Mouse (Mus musculus) forebrain, postnatal 0 days (tissue): Measurements from ENCODE around the gene Abcc8. TPM values are rescaled to one million over a fixed set of nuclear protein-coding genes. Genes with fewer than 3 reads are reported as not detected.

Experiments used
- ATAC-seq: fragments of 200-750 bp; cut with Nextera tagmentation; 2 replicates; pipeline ENCODE4 v1.8.0; 2017; ENCODE audit warnings: mild to moderate bottlenecking, moderate library complexity
- DNase-seq: peaks from one replicate; pipeline ENCODE4 v3.0.0-alpha.2; 2015
- H3K27ac ChIP-seq: fragments of 300-500 bp; sonication (generic); 2 replicates; pipeline ENCODE4 v1.5.1; 2014; ENCODE audit warnings: low read depth, mild to moderate bottlenecking, antibody characterized with exemption, low read length, moderate library complexity, mixed read lengths
- H3K27me3 ChIP-seq: fragments of 300-500 bp; sonication (generic); 2 replicates; pipeline ENCODE4 v1.6.1; 2014; ENCODE audit warnings: mild to moderate bottlenecking, low read length, mixed read lengths; ENCODE audit not compliant: insufficient read depth
- H3K36me3 ChIP-seq: fragments of 300-500 bp; sonication (generic); 2 replicates; pipeline ENCODE4 v1.6.1; 2014; ENCODE audit warnings: mild to moderate bottlenecking, moderate library complexity; ENCODE audit not compliant: insufficient read depth
- H3K4me1 ChIP-seq: fragments of 300-500 bp; sonication (generic); 2 replicates; pipeline ENCODE4 v1.6.1; 2014; ENCODE audit warnings: antibody characterized with exemption; ENCODE audit not compliant: insufficient read depth
- H3K4me2 ChIP-seq: fragments of 300-500 bp; sonication (generic); 2 replicates; pipeline ENCODE4 v1.6.1; 2014; ENCODE audit warnings: low read depth, mild to moderate bottlenecking, moderate library complexity
- H3K4me3 ChIP-seq: fragments of 300-500 bp; sonication (generic); 2 replicates; pipeline ENCODE4 v1.5.1; 2014; ENCODE audit warnings: low read depth, low read length, mixed read lengths
- H3K9ac ChIP-seq: fragments of 300-500 bp; sonication (generic); 2 replicates; pipeline ENCODE4 v1.6.1; 2014; ENCODE audit warnings: mild to moderate bottlenecking
- H3K9me3 ChIP-seq: fragments of 300-500 bp; sonication (generic); 2 replicates; pipeline ENCODE4 v1.6.1; 2016; ENCODE audit warnings: low read length
- CTCF ChIP-seq: sonication (generic); IDR thresholded peaks from 2 replicates; pipeline ENCODE4 v1.5.1; 2016; ENCODE audit warnings: antibody characterized with exemption, control low read depth, low read depth
- WGBS: fragments of 180-500 bp; shearing (Covaris S2); extraction: QIAGEN DNeasy Blood & Tissue Kit; methylation state at CpG from one replicate; pipeline ENCODE4 v1.1.7; 2014; 5-methylcytosine and 5-hydroxymethylcytosine counted together
- polyA plus RNA-seq: library from polyadenylated mRNA; unstranded; fragments of >200 nt; fragmentation: Nextera tagmentation; extraction: Ambion mirVana; gene quantifications from 2 replicates; pipeline ENCODE4 v1.2.1, GENCODE M21; 2015
- total RNA-seq: library from RNA; depleted of rRNA; stranded (reverse); fragments of >200 nt; gene quantifications from 2 replicates; pipeline ENCODE4 v1.2.3, GENCODE M21; 2014

Gene Abcc8
- total and polyA plus RNA-seq, 2 experiments from 2014 or later: 7.0 to 18.9 TPM

GRCm38 (mm10) chr7:46125340-46125739 is 54.5 kb downstream of the Abcc8 start:
- H3K9ac ChIP-seq: no peak overlapping the region
- no peak for TF ChIP-seq CTCF
- H3K27me3 ChIP-seq: no peaks in the 10 kb centered on the region
- DNase-seq (no peak), ATAC-seq (no peak)
- no peak overlapping the region for H3K4me3 ChIP-seq
- no peaks in the 10 kb centered on the region for H3K9me3 ChIP-seq
- H3K4me1 ChIP-seq: no peaks in the 10 kb centered on the region
- H3K4me2 ChIP-seq: no peak overlapping the region
- 84% methylated on average over 11 of the region's 11 CpGs for WGBS
- no peaks in the 10 kb centered on the region for H3K36me3 ChIP-seq
- H3K27ac ChIP-seq: no peak overlapping the region

- H3K9ac ChIP-seq: no peak overlapping the region
- WGBS: 46% methylated on average over 6 of the region's 6 CpGs
- peak; percentile 62; the same call in 1 of the 2 replicates for ATAC-seq
- H3K4me1 ChIP-seq: no peaks in the 10 kb centered on the region
- H3K36me3 ChIP-seq: 0 out of 2 replicates have a peak, but pooled peaks cover 3% of the 10 kb centered on the region
- no peaks in the 10 kb centered on the region for H3K27me3 ChIP-seq
- H3K4me3 ChIP-seq: no peak overlapping the region
- H3K27ac ChIP-seq: no peak overlapping the region
- no peak for TF ChIP-seq CTCF
- H3K4me2 ChIP-seq: no peak overlapping the region
- H3K9me3 ChIP-seq: no peaks in the 10 kb centered on the region
- peak; percentile 35 for DNase-seq
Measured at GRCm38 (mm10) chr7:46124460-46124859, 55.4 kb downstream of the Abcc8 start.

GRCm38 (mm10) chr7:46122964-46123363 is 56.9 kb downstream of the Abcc8 start:
- H3K4me3 ChIP-seq: no peak overlapping the region
- 0 out of 2 replicates have a peak, but pooled peaks cover 3% of the 10 kb centered on the region for H3K36me3 ChIP-seq
- no peaks in the 10 kb centered on the region for H3K4me1 ChIP-seq
- no peak for DNase-seq
- ATAC-seq: no peak
- no peak overlapping the region for H3K9ac ChIP-seq
- TF ChIP-seq CTCF: no peak
- 72% methylated on average over 4 of the region's 4 CpGs for WGBS
- no peak overlapping the region for H3K27ac ChIP-seq
- H3K27me3 ChIP-seq: no peaks in the 10 kb centered on the region
- H3K9me3 ChIP-seq: no peaks in the 10 kb centered on the region
- H3K4me2 ChIP-seq: no peak overlapping the region

GRCm38 (mm10) chr7:46117035-46117434 is 62.8 kb downstream of the Abcc8 start:
- Histone ChIP-seq H3K9ac (no peak overlapping the region), H3K4me1 (no peaks in the 10 kb centered on the region), H3K36me3 (peaks cover 6% of the 10 kb centered on the region; the same call in 1 of the 2 replicates), H3K27ac (no peak overlapping the region), H3K27me3 (no peaks in the 10 kb centered on the region), H3K4me2 (no peak overlapping the region), H3K4me3 (no peak overlapping the region), H3K9me3 (no peaks in the 10 kb centered on the region)
- DNase-seq: no peak
- 97% methylated on average over 16 of the region's 16 CpGs for WGBS
- ATAC-seq: no peak
- TF ChIP-seq CTCF: no peak

- H3K4me2 ChIP-seq: no peak overlapping the region
- ATAC-seq (no peak), DNase-seq (no peak)
- H3K27ac ChIP-seq: no peak overlapping the region
- H3K9ac ChIP-seq: no peak overlapping the region
- no peaks in the 10 kb centered on the region for H3K9me3 ChIP-seq
- no peak for TF ChIP-seq CTCF
- H3K4me1 ChIP-seq: no peaks in the 10 kb centered on the region
- 46% methylated on average over 10 of the region's 10 CpGs for WGBS
- peaks cover 11% of the 10 kb centered on the region; the same call in 1 of the 2 replicates for H3K36me3 ChIP-seq
- no peaks in the 10 kb centered on the region for H3K27me3 ChIP-seq
- H3K4me3 ChIP-seq: no peak overlapping the region
Measured at GRCm38 (mm10) chr7:46116118-46116581, 63.7 kb downstream of the Abcc8 start.

- Histone ChIP-seq H3K4me1 (no peaks in the 10 kb centered on the region), H3K4me2 (no peak overlapping the region), H3K36me3 (peaks cover 7% of the 10 kb centered on the region; the same call in 1 of the 2 replicates), H3K9me3 (no peaks in the 10 kb centered on the region), H3K9ac (no peak overlapping the region), H3K27ac (no peak overlapping the region), H3K27me3 (no peaks in the 10 kb centered on the region), H3K4me3 (no peak overlapping the region)
- ATAC-seq (no peak), DNase-seq (no peak)
- 46% methylated on average over 3 of the region's 3 CpGs for WGBS
- no peak for TF ChIP-seq CTCF
Measured at GRCm38 (mm10) chr7:46113435-46113834, 66.4 kb downstream of the Abcc8 start.

- Histone ChIP-seq H3K27me3 (no peaks in the 10 kb centered on the region), H3K9me3 (no peaks in the 10 kb centered on the region), H3K4me2 (no peak overlapping the region), H3K36me3 (peaks cover 7% of the 10 kb centered on the region; the same call in 1 of the 2 replicates), H3K9ac (no peak overlapping the region), H3K27ac (no peak overlapping the region), H3K4me1 (no peaks in the 10 kb centered on the region), H3K4me3 (no peak overlapping the region)
- 83% methylated on average over 6 of the region's 6 CpGs for WGBS
- no peak for ATAC-seq
- TF ChIP-seq CTCF: no peak
- DNase-seq: no peak
Measured at GRCm38 (mm10) chr7:46111938-46112337, 67.9 kb downstream of the Abcc8 start.
